Mouse (Mus musculus) liver, embryonic 16.5 days (tissue): Measurements from ENCODE around the gene Kbtbd7. TPM values are rescaled to one million over a fixed set of nuclear protein-coding genes. Genes with fewer than 3 reads are reported as not detected.

Experiments
- ATAC-seq: fragments of 200-750 bp; cut with Nextera tagmentation; 2 replicates; pipeline ENCODE4 v1.8.0; 2017; ENCODE audit warnings: low read depth, mild to moderate bottlenecking, moderate number of reproducible peaks, moderate library complexity
- H3K27ac ChIP-seq: fragments of 300-500 bp; sonication (generic); 2 replicates; pipeline ENCODE4 v1.5.1; 2014; ENCODE audit warnings: mild to moderate bottlenecking, low read length
- H3K27me3 ChIP-seq: fragments of 300-500 bp; sonication (generic); 2 replicates; pipeline ENCODE4 v1.6.1; 2014; ENCODE audit warnings: low read depth, low read length, mixed read lengths; ENCODE audit not compliant: control insufficient read depth, insufficient read depth
- H3K36me3 ChIP-seq: fragments of 300-500 bp; sonication (generic); 2 replicates; pipeline ENCODE4 v1.6.1; 2014; ENCODE audit warnings: mild to moderate bottlenecking; ENCODE audit not compliant: control insufficient read depth, insufficient read depth
- H3K4me1 ChIP-seq: fragments of 300-500 bp; sonication (generic); 2 replicates; pipeline ENCODE4 v1.6.1; 2014; ENCODE audit warnings: low read depth, low read length, mixed read lengths; ENCODE audit not compliant: control insufficient read depth
- H3K4me2 ChIP-seq: fragments of 300-500 bp; sonication (generic); 2 replicates; pipeline ENCODE4 v1.6.1; 2014; ENCODE audit warnings: low read depth, low read length, mixed read lengths
- H3K4me3 ChIP-seq: fragments of 300-500 bp; sonication (generic); 2 replicates; pipeline ENCODE4 v1.5.1; 2014; ENCODE audit warnings: low read depth, mild to moderate bottlenecking, low read length
- H3K9ac ChIP-seq: fragments of 300-500 bp; sonication (generic); 2 replicates; pipeline ENCODE4 v1.6.1; 2014; ENCODE audit warnings: low read depth, low read length
- H3K9me3 ChIP-seq: fragments of 300-500 bp; sonication (generic); replicated peaks from 2 replicates; pipeline ENCODE4 v1.6.1; 2016; ENCODE audit warnings: low read length; ENCODE audit not compliant: control insufficient read depth
- WGBS: fragments of 180-500 bp; shearing (Covaris S2); extraction: QIAGEN DNeasy Blood & Tissue Kit; methylation state at CpG from one replicate; pipeline ENCODE4 v1.1.7; 2014; ENCODE audit not compliant: insufficient replicate concordance; 5-methylcytosine and 5-hydroxymethylcytosine counted together
- polyA plus RNA-seq: library from polyadenylated mRNA; unstranded; fragments of >200 nt; fragmentation: Nextera tagmentation; extraction: Ambion mirVana; gene quantifications from 2 replicates; pipeline ENCODE4 v1.2.1, GENCODE M21; 2015

Gene Kbtbd7
- polyA plus RNA-seq: 3.2 and 3.4 TPM in 2 replicates

GRCm38 (mm10) chr14:79425979-79426729 is at the start of gene Kbtbd7:
Gene Kbtbd7 (plus strand): TSS chr14:79426511.
- Histone ChIP-seq H3K9ac (peak within 1 kb of the TSS; percentile 73), H3K4me3 (peak within 1 kb of the TSS; percentile 70), H3K36me3 (no peaks in the 10 kb centered on the region), H3K4me1 (peaks cover 3% of the 10 kb centered on the region), H3K4me2 (peak within 1 kb of the TSS; percentile 61), H3K9me3 (no peaks in the 10 kb centered on the region), H3K27me3 (no peaks in the 10 kb centered on the region), H3K27ac (peak within 1 kb of the TSS; percentile 97)
- peak; percentile 99 for ATAC-seq
- under 1% methylated on average over 42 of the region's 44 CpGs for WGBS

- H3K4me2 ChIP-seq: no peak overlapping the region
- H3K4me3 ChIP-seq: no peak overlapping the region
- H3K27ac ChIP-seq: no peak overlapping the region
- H3K36me3 ChIP-seq: peaks cover 9% of the 10 kb centered on the region
- no peaks in the 10 kb centered on the region for H3K27me3 ChIP-seq
- no peak overlapping the region for H3K9ac ChIP-seq
- no peaks in the 10 kb centered on the region for H3K9me3 ChIP-seq
- no peaks in the 10 kb centered on the region for H3K4me1 ChIP-seq
- ATAC-seq: no peak
These were observed 49.3 kb upstream of the Kbtbd7 start for GRCm38 (mm10) chr14:79377041-79377440.

GRCm38 (mm10) chr14:79383120-79383519 is 43.2 kb upstream of the Kbtbd7 start:
- Histone ChIP-seq H3K27me3 (no peaks in the 10 kb centered on the region), H3K36me3 (no peaks in the 10 kb centered on the region; the same call in 1 of the 2 replicates), H3K9ac (no peak overlapping the region), H3K4me3 (no peak overlapping the region), H3K4me1 (no peaks in the 10 kb centered on the region; the same call in 1 of the 2 replicates), H3K4me2 (no peak overlapping the region), H3K9me3 (no peaks in the 10 kb centered on the region), H3K27ac (no peak overlapping the region)
- 52% methylated on average over 7 of the region's 7 CpGs for WGBS
- ATAC-seq: peak; percentile 77

- no peak overlapping the region for H3K4me3 ChIP-seq
- no peaks in the 10 kb centered on the region for H3K27me3 ChIP-seq
- H3K9me3 ChIP-seq: no peaks in the 10 kb centered on the region
- ATAC-seq: no peak
- peaks cover 17% of the 10 kb centered on the region for H3K4me1 ChIP-seq
- 83% methylated on average over 3 of the region's 3 CpGs for WGBS
- no peak overlapping the region for H3K9ac ChIP-seq
- H3K4me2 ChIP-seq: peak overlapping the region; percentile 88; the same call in 1 of the 2 replicates
- no peaks in the 10 kb centered on the region; the same call in 1 of the 2 replicates for H3K36me3 ChIP-seq
- H3K27ac ChIP-seq: no peak overlapping the region
These were observed 38.0 kb upstream of the Kbtbd7 start for GRCm38 (mm10) chr14:79388304-79388703.

GRCm38 (mm10) chr14:79389438-79390264 is 36.7 kb upstream of the Kbtbd7 start:
- Histone ChIP-seq H3K4me3 (peak overlapping the region; percentile 79), H3K36me3 (no peaks in the 10 kb centered on the region; the same call in 1 of the 2 replicates), H3K27ac (peak overlapping the region; percentile 98), H3K9ac (peak overlapping the region; percentile 94), H3K4me2 (peak overlapping the region; percentile 88), H3K4me1 (peaks cover 17% of the 10 kb centered on the region), H3K9me3 (no peaks in the 10 kb centered on the region), H3K27me3 (no peaks in the 10 kb centered on the region)
- 1% methylated on average over 16 of the region's 16 CpGs for WGBS
- ATAC-seq: no peak

GRCm38 (mm10) chr14:79390265-79390926 is 35.9 kb upstream of the Kbtbd7 start, which contains the start of gene Naa16:
Gene Naa16 (minus strand): TSS chr14:79390778.
- H3K27ac ChIP-seq: peak within 1 kb of the TSS; percentile 98
- H3K9ac ChIP-seq: peak within 1 kb of the TSS; percentile 94
- peaks cover 17% of the 10 kb centered on the region for H3K4me1 ChIP-seq
- no peaks in the 10 kb centered on the region; the same call in 1 of the 2 replicates for H3K36me3 ChIP-seq
- under 1% methylated on average over 71 of the region's 71 CpGs for WGBS
- H3K4me3 ChIP-seq: peak within 1 kb of the TSS; percentile 79
- no peaks in the 10 kb centered on the region for H3K9me3 ChIP-seq
- ATAC-seq: peak; percentile 93
- H3K27me3 ChIP-seq: no peaks in the 10 kb centered on the region
- H3K4me2 ChIP-seq: peak within 1 kb of the TSS; percentile 88

- Histone ChIP-seq H3K9ac (no peak overlapping the region), H3K27me3 (no peaks in the 10 kb centered on the region), H3K4me1 (peaks cover 19% of the 10 kb centered on the region), H3K36me3 (no peaks in the 10 kb centered on the region), H3K9me3 (no peaks in the 10 kb centered on the region), H3K27ac (no peak overlapping the region), H3K4me3 (no peak overlapping the region), H3K4me2 (no peak overlapping the region)
- no peak for ATAC-seq
- WGBS: 16% methylated on average over 1 of the region's 1 CpGs
These were observed 33.0 kb upstream of the Kbtbd7 start for GRCm38 (mm10) chr14:79393289-79393688.

GRCm38 (mm10) chr14:79394564-79394963 is 31.7 kb upstream of the Kbtbd7 start:
- no peak for ATAC-seq
- H3K9me3 ChIP-seq: no peaks in the 10 kb centered on the region
- H3K27me3 ChIP-seq: no peaks in the 10 kb centered on the region

More at GRCm38 (mm10) chr14:79394564-79394963, 31.7 kb upstream of the Kbtbd7 start:
- Histone ChIP-seq H3K4me3 (no peak overlapping the region), H3K4me1 (peaks cover 17% of the 10 kb centered on the region), H3K4me2 (no peak overlapping the region), H3K9ac (no peak overlapping the region), H3K27ac (no peak overlapping the region), H3K36me3 (no peaks in the 10 kb centered on the region)
